Mouse (Mus musculus) erythroblast, embryonic 14.5 days (primary cell): ENCODE data around the gene Slco1c1.

Experiments
- GATA1 ChIP-seq: IDR thresholded peaks from 2 replicates; pipeline ENCODE4 v1.6.1; 2012; ENCODE audit warnings: low read length, inconsistent platforms, mixed read lengths
- TAL1 ChIP-seq: IDR thresholded peaks from 3 replicates; pipeline ENCODE4 v1.6.1; 2012; ENCODE audit warnings: low read length, inconsistent platforms, mixed read lengths

DNA sequence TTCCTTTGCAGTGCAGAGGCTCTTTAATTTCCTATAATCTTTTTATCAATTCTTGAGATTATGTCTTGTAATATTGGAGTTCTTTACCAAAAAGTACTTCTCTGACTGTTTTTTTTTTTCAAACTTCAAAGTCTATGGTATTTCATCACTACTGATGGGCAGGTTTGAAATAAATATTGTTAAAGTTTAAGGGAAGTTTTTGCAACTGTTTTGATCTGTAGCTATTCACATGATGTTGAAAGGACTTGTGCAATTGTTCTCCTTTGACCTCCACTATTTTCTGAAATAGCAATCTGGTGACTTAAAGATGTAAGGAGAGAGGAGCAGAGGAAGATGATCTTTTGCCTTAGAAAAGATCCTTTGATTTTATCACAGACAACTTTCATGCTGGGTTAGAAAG, 89.8 kb downstream of the Slco1c1 start:
- TF ChIP-seq TAL1 (no peak), GATA1 (no peak)
